Mouse (Mus musculus) liver, embryonic 14.5 days (tissue): ENCODE data around the gene Slc25a43. TPM values are rescaled to one million over a fixed set of nuclear protein-coding genes. Genes with fewer than 3 reads are reported as not detected.

Source experiments
- ATAC-seq: fragments of 200-750 bp; cut with Nextera tagmentation; 2 replicates; pipeline ENCODE4 v1.8.0; 2017; ENCODE audit warnings: moderate number of reproducible peaks, mild to moderate bottlenecking, moderate library complexity; ENCODE audit not compliant: insufficient read depth
- DNase-seq, 3 experiments: peaks; one replicate each; pipeline ENCODE4 v3.0.0-alpha.2; 2012 to 2013; ENCODE audit warnings: low read depth in 3 of 3, low spot score in 3 of 3
- H3K27ac ChIP-seq: fragments of 300-500 bp; sonication (generic); 2 replicates; pipeline ENCODE4 v1.5.1; 2014; ENCODE audit warnings: moderate library complexity, mild to moderate bottlenecking, control low read depth, inconsistent platforms
- H3K27me3 ChIP-seq: fragments of 300-500 bp; sonication (generic); 2 replicates; pipeline ENCODE4 v1.6.1; 2014; ENCODE audit warnings: mild to moderate bottlenecking, low read length, moderate library complexity; ENCODE audit not compliant: control insufficient read depth, insufficient read depth
- H3K36me3 ChIP-seq: fragments of 300-500 bp; sonication (generic); replicated peaks from 2 replicates; pipeline ENCODE4 v1.6.1; 2014; ENCODE audit warnings: low read depth; ENCODE audit not compliant: control insufficient read depth, insufficient read depth
- H3K4me1 ChIP-seq, 2 experiments: fragments of 200-500 bp in 1 of 2; fragments of 300-500 bp in 1 of 2; sonication (generic) in 1 of 2; replicated peaks; 2 replicates each; pipeline ENCODE4 v1.6.1; 2012 to 2014; ENCODE audit warnings: antibody characterized with exemption in 1 of 2, inconsistent platforms in 1 of 2, low read length in 1 of 2; ENCODE audit not compliant: control insufficient read depth in 2 of 2, insufficient read depth in 2 of 2
- H3K4me2 ChIP-seq: fragments of 300-500 bp; sonication (generic); 2 replicates; pipeline ENCODE4 v1.6.1; 2014; ENCODE audit warnings: low read depth, mild to moderate bottlenecking, control low read depth, moderate library complexity
- H3K4me3 ChIP-seq, 2 experiments: fragments of 200-500 bp in 1 of 2; fragments of 300-500 bp in 1 of 2; sonication (generic) in 1 of 2; 2 replicates each; pipeline ENCODE4 v1.5.1; 2012 to 2014; ENCODE audit warnings: low read depth in 2 of 2, low read length in 2 of 2, mild to moderate bottlenecking in 2 of 2, control low read depth in 1 of 2, inconsistent platforms in 1 of 2, moderate library complexity in 1 of 2; ENCODE audit not compliant: insufficient read depth in 1 of 2
- H3K9ac ChIP-seq: fragments of 300-500 bp; sonication (generic); replicated peaks from 2 replicates; pipeline ENCODE4 v1.6.1; 2014; ENCODE audit warnings: mild to moderate bottlenecking, control low read depth, moderate library complexity
- H3K9me3 ChIP-seq: fragments of 300-500 bp; sonication (generic); 2 replicates; pipeline ENCODE4 v1.6.1; 2016; ENCODE audit warnings: low read length, mixed read lengths; ENCODE audit not compliant: control insufficient read depth
- CTCF ChIP-seq: IDR thresholded peaks from 2 replicates; pipeline ENCODE4 v1.5.1; 2016; ENCODE audit warnings: antibody characterized with exemption, low read depth, control low read depth
- EP300 ChIP-seq: IDR thresholded peaks from 2 replicates; pipeline ENCODE4 v1.6.1; 2016; ENCODE audit warnings: antibody characterized with exemption, low read depth
- WGBS: fragments of 180-500 bp; shearing (Covaris S2); extraction: QIAGEN DNeasy Blood & Tissue Kit; methylation state at CpG from one replicate; pipeline ENCODE4 v1.1.7; 2014; ENCODE audit not compliant: insufficient replicate concordance; 5-methylcytosine and 5-hydroxymethylcytosine counted together
- polyA plus RNA-seq, 2 experiments: library from polyadenylated mRNA; depleted of rRNA in 1 of 2; stranded (reverse) in 1 of 2; unstranded in 1 of 2; fragments of >200 nt; fragmentation: Nextera tagmentation in 1 of 2; extraction: Ambion mirVana in 1 of 2; gene quantifications; 2 replicates each; pipeline versions ENCODE4 v1.2.1 to v1.2.3; 2012 to 2014

Slc25a43 gene
- polyA plus RNA-seq, 2 experiments: 0.49 to 0.81 TPM

DNA sequence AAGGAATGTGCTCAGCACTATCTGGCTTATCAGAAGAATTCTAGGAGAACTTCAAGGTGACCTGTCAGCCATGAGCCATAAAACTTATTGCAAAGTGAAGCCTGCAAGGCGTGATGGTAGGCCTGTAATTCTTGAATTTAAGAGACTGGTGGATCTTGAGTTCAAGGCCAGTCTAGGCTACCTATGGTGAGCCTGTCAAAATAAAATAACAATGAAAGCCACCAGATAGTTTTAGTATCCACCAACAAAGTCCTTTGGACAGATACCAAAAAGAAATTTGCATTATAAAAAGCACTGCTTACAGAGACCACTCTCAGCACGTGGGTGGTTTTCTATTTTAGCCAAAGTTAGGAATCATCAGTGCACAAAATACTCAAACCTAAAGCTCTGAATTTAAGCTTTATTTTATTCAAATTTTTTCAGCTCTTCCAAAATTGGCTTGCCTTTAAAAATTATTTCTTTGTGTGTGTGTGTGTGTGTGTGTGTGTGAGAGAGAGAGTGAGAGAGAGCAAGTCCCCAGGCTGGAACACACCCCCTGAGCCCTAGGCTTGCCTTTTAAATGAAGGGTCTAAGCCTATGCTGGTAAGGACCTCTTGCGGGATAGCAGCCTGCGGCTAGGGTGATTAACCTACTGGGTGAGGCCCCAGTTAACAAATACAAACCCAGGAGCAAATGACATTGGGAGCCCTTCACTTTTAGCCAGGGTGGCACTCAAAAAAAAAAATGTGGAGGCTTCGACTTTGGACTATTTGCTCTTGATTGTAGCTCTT is 62.2 kb downstream of the Slc25a43 start:
- Histone ChIP-seq H3K27me3 (no peaks in the 10 kb centered on the region), H3K4me1 (peaks cover 0 to 6% of the 10 kb centered on the region in 2 experiments; a peak in 3 of 4 replicates), H3K36me3 (no peaks in the 10 kb centered on the region), H3K4me3 (no peak overlapping the region), H3K27ac (no peak overlapping the region), H3K9ac (no peak overlapping the region), H3K9me3 (no peaks in the 10 kb centered on the region), H3K4me2 (no peak overlapping the region)
- TF ChIP-seq CTCF (no peak), EP300 (no peak)
- WGBS: 55% methylated on average over 5 of the region's 5 CpGs
- no peak for ATAC-seq
- no peak for DNase-seq

DNA sequence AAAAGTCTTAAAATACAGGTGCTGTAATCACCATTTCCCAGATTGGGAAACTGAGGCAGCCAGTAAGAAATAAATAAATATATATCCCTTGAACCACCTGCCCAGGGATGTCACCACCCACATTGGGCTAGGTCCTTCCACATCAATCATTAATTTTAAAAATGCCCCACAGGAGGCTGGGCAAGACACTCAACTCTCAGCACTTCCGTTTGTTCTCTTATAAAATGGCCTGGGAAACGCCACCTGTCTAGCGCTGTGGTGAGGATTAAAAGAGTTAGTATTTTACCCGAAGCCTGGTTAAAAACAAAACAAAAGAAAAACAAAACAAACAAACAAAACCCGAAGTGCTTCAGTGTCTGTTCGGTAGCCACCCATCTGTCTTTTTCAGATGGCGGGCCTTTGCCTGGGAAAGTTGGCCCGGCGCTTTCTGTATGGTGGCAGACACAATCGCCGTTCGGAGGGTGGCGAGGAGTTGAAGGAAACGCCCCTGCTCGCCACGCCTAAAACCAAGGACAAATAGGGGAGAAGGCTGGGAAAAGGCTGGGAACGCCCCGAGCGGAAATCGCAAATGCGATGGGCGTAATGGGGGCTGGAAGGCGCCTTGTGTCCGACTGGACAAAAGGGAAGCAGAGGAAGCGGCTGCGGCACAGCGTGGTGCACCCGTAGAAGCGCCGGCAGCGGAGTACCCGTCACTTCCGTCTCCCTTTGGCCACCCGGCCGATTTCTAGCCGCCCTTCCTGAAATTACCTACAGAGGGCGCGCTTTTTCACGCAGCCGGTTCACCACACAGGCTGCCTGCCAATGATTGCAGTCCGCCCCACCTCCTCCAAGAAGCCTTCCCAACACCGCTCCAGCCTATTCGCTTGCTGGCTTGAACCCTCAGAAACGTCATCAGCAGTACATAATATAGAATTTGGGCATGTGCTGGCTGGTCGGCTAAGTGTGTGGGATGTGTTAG is 64.2 kb downstream of the Slc25a43 start:
- H3K4me3 ChIP-seq: peak overlapping the region; percentile 61 to 76
- peaks cover 0 to 6% of the 10 kb centered on the region in 2 experiments; a peak in 3 of 4 replicates for H3K4me1 ChIP-seq
- DNase-seq: peak; percentile 74 to 78 (median 75)
- peak overlapping the region; percentile 76 for H3K27ac ChIP-seq
- no peaks in the 10 kb centered on the region for H3K27me3 ChIP-seq
- TF ChIP-seq EP300 (no peak), CTCF (peak; percentile 91)
- H3K36me3 ChIP-seq: no peaks in the 10 kb centered on the region
- peak overlapping the region; percentile 76 for H3K4me2 ChIP-seq
- peak overlapping the region; percentile 63 for H3K9ac ChIP-seq
- H3K9me3 ChIP-seq: no peaks in the 10 kb centered on the region
- peak; percentile 93 for ATAC-seq
- 9% methylated on average over 42 of the region's 45 CpGs for WGBS

DNA sequence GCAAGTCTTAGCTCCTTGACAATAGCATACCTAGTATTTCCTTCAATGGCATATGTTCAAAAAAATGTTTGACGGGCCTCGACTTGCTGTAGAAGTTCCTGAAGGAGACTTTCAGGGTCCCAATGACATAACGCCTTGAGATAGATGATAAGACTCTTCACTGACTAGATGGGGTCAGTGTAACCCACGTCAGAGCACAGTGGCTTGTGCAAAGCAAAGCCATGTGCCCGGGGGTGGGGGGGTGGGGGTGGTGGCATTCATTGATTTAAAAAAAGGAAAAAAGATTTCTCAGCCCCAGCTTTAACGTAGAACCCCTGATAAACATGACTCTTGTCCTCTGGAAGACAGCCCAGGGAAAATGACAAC is 64.8 kb downstream of the Slc25a43 start:
- Histone ChIP-seq H3K4me3 (peak overlapping the region; percentile 61 to 76), H3K36me3 (no peaks in the 10 kb centered on the region), H3K4me1 (peaks cover 0 to 6% of the 10 kb centered on the region in 2 experiments; a peak in 3 of 4 replicates), H3K9me3 (no peaks in the 10 kb centered on the region), H3K4me2 (peak overlapping the region; percentile 76), H3K27me3 (no peaks in the 10 kb centered on the region), H3K9ac (no peak overlapping the region), H3K27ac (peak overlapping the region; percentile 76; the same call in 1 of the 2 replicates)
- WGBS: 47% methylated on average over 6 of the region's 6 CpGs
- ATAC-seq: 0 out of 2 replicates have a peak, but pooled peaks have one; percentile 12
- TF ChIP-seq EP300 (no peak), CTCF (no peak)
- no peak for DNase-seq

DNA sequence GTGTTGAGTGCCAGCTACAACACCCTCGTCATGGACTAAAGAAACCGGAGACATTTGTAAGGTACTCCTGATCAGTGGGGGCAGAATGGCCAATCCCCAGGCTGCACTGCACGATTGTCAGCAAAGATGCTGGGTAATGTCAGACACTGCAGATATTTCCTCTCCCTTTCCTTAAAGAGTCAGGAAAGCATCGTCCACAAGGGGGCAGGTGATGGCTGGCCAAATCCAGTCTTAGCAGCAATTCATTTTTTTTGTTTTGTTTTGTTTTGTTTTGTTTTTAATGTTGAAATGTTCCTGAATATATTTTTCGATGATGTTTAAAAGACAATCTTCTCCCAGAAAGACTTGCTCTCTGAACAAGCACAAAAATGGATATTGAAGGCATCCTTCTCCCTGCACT is 67.9 kb downstream of the Slc25a43 start:
- H3K4me2 ChIP-seq: no peak overlapping the region
- H3K4me1 ChIP-seq: peaks cover 0 to 7% of the 10 kb centered on the region in 2 experiments; a peak in 3 of 4 replicates
- H3K27ac ChIP-seq: no peak overlapping the region
- H3K9me3 ChIP-seq: no peaks in the 10 kb centered on the region
- no peak for DNase-seq
- no peak for ATAC-seq
- WGBS: 41% methylated on average over 5 of the region's 5 CpGs
- no peaks in the 10 kb centered on the region for H3K36me3 ChIP-seq
- no peak overlapping the region for H3K4me3 ChIP-seq
- no peaks in the 10 kb centered on the region for H3K27me3 ChIP-seq
- no peak for TF ChIP-seq EP300
- TF ChIP-seq CTCF: peak; percentile 56
- no peak overlapping the region for H3K9ac ChIP-seq
